29 mouse cellular contexts compared by ENCODE assay signal in genomic region chr10:34139768-34140167, GRCm38 (mm10). TPM values are rescaled to one million over a fixed set of nuclear protein-coding genes. Genes with fewer than 3 reads are reported as not detected.
DNase-seq lines count a peak whose midpoint lies in the region; ATAC-seq lines count a peak whose summit lies in the region.
"Had no signal": no experiment of that assay in that cellular context is flagged by ENCODE, and none has a peak within 500 bp of the region (broad histone marks: within the 10 kb centered on the region; RNA-seq: fewer than 3 reads in every experiment).

No protein-coding gene starts in this region.

- 76% methylated on average over 4 of the region's 4 CpGs for WGBS in forebrain, embryonic 12.5 days

- no peaks in the 10 kb centered on the region for H3K9me3 ChIP-seq in forebrain, embryonic 12.5 days
- H3K9me3 ChIP-seq: embryonic facial prominence, embryonic 10.5 days; heart, embryonic 10.5 days; kidney, embryonic 15.5 days; midbrain, embryonic 12.5 days had no signal

- H3K4me3 ChIP-seq in forebrain, embryonic 12.5 days (replicated peaks): no peak overlapping the region
- H3K4me3 ChIP-seq: embryonic facial prominence, embryonic 10.5 days; heart, embryonic 10.5 days; hindbrain, embryonic 10.5 days; kidney, embryonic 15.5 days; limb, embryonic 12.5 days; midbrain, embryonic 12.5 days had no signal

- no peaks in the 10 kb centered on the region for H3K4me1 ChIP-seq in forebrain, embryonic 12.5 days
- H3K4me1 ChIP-seq: kidney, embryonic 15.5 days; limb, embryonic 12.5 days; midbrain, embryonic 12.5 days had no signal

- DNase-seq in adrenal gland, adult 2 months: peak; percentile 11
- DNase-seq in adrenal gland, adult 18-20 months (ENCODE audit: low spot score in 2 of 2): no peak
- peak; percentile 14 for DNase-seq in lung, postnatal 25 days (ENCODE audit: low spot score)
- no peak for DNase-seq in lung, postnatal 14 days
- DNase-seq in kidney, postnatal 36 days: no peak
- no peak for DNase-seq in heart, adult 8-10 months (ENCODE audit: low spot score)
- DNase-seq: cerebellum, adult 11 months; cerebellum, adult 9-11 months; gastrocnemius, postnatal 25 days; kidney, adult 11 months; kidney, postnatal 4 days; layer of hippocampus, adult 9-11 months; lung, embryonic 14.5 days; retina, postnatal 1 day; right cerebral cortex, postnatal 25 days; spleen, adult 18-20 months; thymus, postnatal 14 days had no signal

- 0 out of 2 replicates have a peak, but pooled peaks have one; percentile 15 for ATAC-seq in megakaryocyte, adult 5-6 weeks (ENCODE audit: poor library complexity, severe bottlenecking)
- no peak for ATAC-seq in forebrain, embryonic 12.5 days (ENCODE audit: low FRiP score)
- ATAC-seq: CD4-positive, CD25-positive, alpha-beta regulatory T cell, adult 4 months; hindbrain, embryonic 16.5 days had no signal

- no peaks in the 10 kb centered on the region for H3K36me3 ChIP-seq in forebrain, embryonic 12.5 days (replicated peaks)
- H3K36me3 ChIP-seq: embryonic facial prominence, embryonic 10.5 days; heart, embryonic 10.5 days; hindbrain, embryonic 10.5 days; kidney, embryonic 15.5 days; limb, embryonic 12.5 days; midbrain, embryonic 12.5 days had no signal

- no peaks in the 10 kb centered on the region for H3K27me3 ChIP-seq in forebrain, embryonic 12.5 days
- H3K27me3 ChIP-seq: kidney, embryonic 15.5 days; limb, embryonic 12.5 days; midbrain, embryonic 12.5 days had no signal

- no peak overlapping the region for H3K4me2 ChIP-seq in forebrain, embryonic 12.5 days
- H3K4me2 ChIP-seq: kidney, embryonic 15.5 days; limb, embryonic 12.5 days; lung, embryonic 14.5 days; midbrain, embryonic 12.5 days had no signal

- H3K27ac ChIP-seq in forebrain, embryonic 12.5 days: no peak overlapping the region
- H3K27ac ChIP-seq: embryonic facial prominence, embryonic 10.5 days; heart, embryonic 10.5 days; hindbrain, embryonic 10.5 days; kidney, embryonic 15.5 days; limb, embryonic 12.5 days; liver, embryonic 14.5 days; midbrain, embryonic 12.5 days had no signal

- no peak overlapping the region for H3K9ac ChIP-seq in forebrain, embryonic 12.5 days
- H3K9ac ChIP-seq: kidney, embryonic 15.5 days; limb, embryonic 12.5 days; liver, embryonic 14.5 days; lung, embryonic 14.5 days; midbrain, embryonic 12.5 days had no signal

RNA-seq across cellular contexts. Expression of gene Calhm6, which starts 12.0 kb away (rescaled TPM):
- 1 to 10 TPM; 1.1 to 1.8 TPM for total RNA-seq in adrenal gland, adult 2 months (2021)
- polyA plus RNA-seq in adrenal gland, adult 2 months (2012; rRNA removed): 3.0 and 3.6 TPM in 2 replicates
- under 1 TPM; 0.45 to 0.56 TPM for total RNA-seq in adrenal gland, adult 18-20 months (2021)
- 3.9 and 9.1 TPM in 2 replicates for total RNA-seq in megakaryocyte, adult 5-6 weeks (2015)
- total RNA-seq in megakaryocyte, adult 5-6 weeks (2017): 3.0 and 4.7 TPM in 2 replicates
- total RNA-seq in heart, adult 8-10 months (2022): under 1 TPM in 2 of 4 experiments, not detected in 2; 0.24 to 0.26 TPM
- 0.34 and 0.36 TPM in 2 replicates for polyA plus RNA-seq in forebrain, embryonic 12.5 days (2016; fragmentation: Nextera tagmentation; extraction: Ambion mirVana)
- polyA plus RNA-seq: neural tube, embryonic 11.5 days had no signal

RNA-seq across cellular contexts. Expression of gene Calhm5, which starts 43.4 kb away (rescaled TPM):
- under 1 TPM; 0.17 to 0.55 TPM for total RNA-seq in adrenal gland, adult 2 months (2021)
- 0.03 TPM in 2 replicates for polyA plus RNA-seq in adrenal gland, adult 2 months (2012; rRNA removed)
- total RNA-seq in adrenal gland, adult 18-20 months (2021): under 1 TPM; 0.32 to 0.33 TPM
- total RNA-seq in megakaryocyte, adult 5-6 weeks (2015): not detected in 2 replicates
- total RNA-seq in megakaryocyte, adult 5-6 weeks (2017): not detected in 2 replicates
- 1 to 10 TPM in 1 of 4 experiments, under 1 TPM in 3; 0.63 to 1.1 (median 0.81) TPM for total RNA-seq in heart, adult 8-10 months (2022)
- 0.12 and 0.24 TPM in 2 replicates for polyA plus RNA-seq in forebrain, embryonic 12.5 days (2016; fragmentation: Nextera tagmentation; extraction: Ambion mirVana)
- polyA plus RNA-seq: CD4-positive, CD25-positive, alpha-beta regulatory T cell, adult 4 months had no signal

Comparison
In these comparisons a context has a peak if more than half of its experiments do, and no peak if none do; other contexts are left out.
1. DNase-seq: peak in adrenal gland, adult 2 months (single experiment) and lung, postnatal 25 days (single experiment); none in adrenal gland, adult 18-20 months (0 of 2), lung, postnatal 14 days (single experiment), kidney, postnatal 36 days (0 of 2) and heart, adult 8-10 months (single experiment).